Mouse (Mus musculus): ENCODE results near the gene Cldn7.
"Not testable (repeated sequence)": the region's sequence is repeated elsewhere in the genome, so short reads cannot be mapped to it uniquely, and the experiment has no call there.

Gene Cldn7

DNA sequence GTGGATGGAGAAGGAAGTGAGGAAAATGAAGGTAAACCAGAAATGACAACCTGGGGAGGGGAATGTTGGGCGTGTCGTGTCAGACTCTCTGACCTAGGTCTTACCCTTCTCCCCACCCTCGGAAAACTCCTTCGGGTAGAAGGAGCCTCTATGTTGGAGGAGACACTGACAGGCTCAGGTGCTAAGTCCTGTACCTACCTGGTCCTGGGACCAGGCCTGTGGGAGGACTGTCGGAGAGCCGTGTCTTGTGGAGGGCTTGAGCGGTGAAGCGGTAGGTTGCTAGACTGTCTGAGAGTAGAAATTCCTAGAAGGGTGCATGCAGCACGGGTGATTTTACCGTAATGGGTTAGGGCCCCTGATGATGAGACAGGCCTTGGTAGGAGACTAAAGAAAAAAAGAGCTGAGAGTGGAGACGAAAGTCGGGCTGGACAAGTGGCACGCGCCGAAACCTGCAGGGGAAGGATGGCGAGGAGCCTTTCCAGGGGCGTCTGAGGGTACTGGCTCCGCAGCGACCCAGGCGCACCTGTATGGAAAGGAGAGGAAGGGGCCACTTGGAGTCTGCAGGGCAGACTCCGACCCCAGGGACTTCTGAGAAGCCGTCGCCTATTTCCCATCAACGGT, at the start of gene Cldn7:
TSS of gene Cldn7 (plus strand) at position 130 of the 621 bp plus-strand sequence.
- DNase-seq, result no peak

DNA sequence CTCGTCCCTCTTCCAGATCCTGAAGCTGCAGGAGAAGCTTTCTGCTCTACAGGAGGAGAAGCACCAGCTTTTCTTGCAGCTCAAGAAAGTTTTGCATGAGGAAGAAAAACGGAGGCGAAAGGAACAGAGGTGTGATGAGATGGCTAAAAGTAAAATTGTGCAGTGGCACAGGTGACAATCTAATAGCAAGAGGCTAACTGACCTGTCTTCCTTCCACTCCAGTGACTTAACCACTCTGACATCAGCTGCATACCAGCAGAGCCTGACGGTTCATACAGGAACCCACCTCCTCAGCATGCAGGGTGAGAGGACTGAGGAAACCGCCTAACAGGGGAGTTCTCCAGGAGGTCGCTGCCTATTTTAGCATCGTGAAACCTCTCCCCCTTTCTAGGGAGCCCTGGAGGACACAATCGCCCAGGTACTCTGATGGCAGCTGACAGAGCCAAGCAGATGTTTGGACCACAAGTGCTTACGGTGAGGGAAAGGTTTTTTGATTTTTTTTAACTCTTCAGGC, 49.6 kb upstream of the Cldn7 start:
- DNase-seq, result no peak

DNA sequence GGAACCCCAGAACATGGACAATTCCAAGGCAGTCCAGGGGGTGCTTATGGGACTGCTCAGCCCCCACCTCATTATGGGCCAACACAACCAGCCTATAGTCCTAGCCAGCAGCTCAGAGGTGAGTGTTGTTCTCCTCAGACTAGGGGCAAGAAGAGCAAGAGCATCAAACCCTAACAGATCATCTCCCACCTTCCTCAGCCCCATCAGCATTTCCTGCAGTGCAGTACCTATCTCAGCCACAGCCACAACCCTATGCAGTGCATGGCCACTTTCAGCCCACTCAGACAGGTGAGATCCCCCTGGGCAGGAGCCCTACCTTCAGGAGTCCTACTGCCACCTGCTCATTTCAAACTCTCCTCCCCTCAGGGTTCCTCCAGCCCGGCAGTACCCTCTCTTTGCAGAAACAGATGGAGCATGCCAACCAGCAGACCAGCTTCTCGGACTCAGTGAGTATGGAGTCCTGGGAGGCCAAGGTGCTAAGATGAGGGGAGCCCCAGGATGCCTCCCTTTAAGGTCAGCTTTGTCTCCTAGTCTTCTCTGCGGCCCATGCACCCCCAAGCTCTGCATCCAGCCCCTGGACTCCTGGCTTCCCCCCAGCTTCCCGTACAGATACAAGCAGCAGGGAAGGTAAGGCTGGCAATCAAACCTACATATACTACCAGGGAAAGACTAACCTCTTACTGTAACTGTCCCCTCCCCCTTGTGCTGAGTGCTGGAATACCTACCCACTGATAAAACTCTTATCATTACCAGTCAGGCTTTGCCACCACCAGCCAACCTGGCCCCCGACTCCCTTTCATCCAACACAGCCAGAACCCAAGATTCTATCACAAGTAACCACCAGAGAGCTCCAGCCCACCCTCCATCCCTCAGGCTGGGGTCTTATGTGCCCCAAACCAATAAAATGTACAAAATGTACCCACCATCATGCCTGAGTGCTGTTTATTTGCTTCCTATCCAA, 48.6 kb upstream of the Cldn7 start:
- no peak for DNase-seq

DNA sequence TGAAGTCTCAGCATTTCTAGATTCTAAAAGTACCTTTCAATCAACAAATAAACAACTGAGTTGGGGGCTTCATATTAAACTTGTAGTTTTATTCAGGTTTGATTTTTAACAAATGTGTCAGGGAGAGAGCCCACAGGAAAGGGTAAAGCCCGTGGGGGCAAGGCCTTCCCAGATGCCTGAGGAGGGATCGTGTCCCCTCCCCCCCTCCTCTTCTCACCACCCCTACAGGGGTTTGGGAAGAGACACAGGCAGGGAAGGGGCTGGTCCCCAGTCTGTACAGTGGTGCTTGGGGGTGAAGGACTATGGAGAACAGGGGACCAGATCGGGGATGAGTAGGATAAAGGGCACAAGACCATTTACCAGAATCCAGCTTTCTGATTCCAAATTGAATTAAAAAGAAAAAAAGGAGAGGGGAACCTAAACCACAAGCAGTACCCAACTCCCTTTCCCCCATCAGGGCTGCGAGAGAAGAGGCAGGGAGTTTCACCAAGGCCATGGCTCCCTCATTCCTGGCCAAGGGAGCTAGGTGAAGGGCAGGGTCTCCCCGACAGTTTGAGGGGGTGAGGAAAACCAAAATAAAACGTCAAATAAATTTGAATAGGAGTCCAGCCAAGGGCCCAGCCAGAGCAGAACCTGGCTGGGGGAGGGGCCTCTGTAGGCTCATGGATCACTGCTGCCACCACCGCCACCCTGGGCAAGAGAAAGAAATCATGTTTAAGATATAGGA, 47.8 kb upstream of the Cldn7 start:
- not testable (repeated sequence) for DNase-seq

DNA sequence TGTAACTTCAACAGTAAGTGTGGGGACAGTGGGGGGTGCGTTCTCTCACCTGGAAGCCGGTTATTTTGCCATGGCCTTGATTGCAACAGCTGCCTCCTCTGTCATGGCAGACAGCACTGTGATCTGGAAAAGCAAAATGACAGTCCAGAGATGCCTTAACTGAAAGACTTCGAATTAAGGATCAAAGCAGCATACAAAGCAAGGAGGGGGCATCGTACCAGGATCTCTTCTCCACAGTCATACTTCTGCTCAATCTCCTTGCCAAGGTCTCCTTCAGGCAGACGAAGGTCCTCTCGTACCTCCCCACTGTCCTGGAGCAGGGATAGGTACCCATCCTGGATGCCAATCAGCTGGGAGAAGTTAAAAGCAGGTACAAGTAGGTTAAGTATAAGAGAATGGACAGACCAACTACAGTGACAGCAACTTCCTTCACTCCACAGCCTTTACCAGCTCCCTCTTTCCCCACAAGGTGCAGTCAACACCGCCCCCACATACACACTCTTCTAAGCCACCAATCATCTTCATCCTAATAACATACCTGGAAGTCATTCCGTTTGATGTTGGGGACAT, 47.1 kb upstream of the Cldn7 start:
- DNase-seq, result no peak

DNA sequence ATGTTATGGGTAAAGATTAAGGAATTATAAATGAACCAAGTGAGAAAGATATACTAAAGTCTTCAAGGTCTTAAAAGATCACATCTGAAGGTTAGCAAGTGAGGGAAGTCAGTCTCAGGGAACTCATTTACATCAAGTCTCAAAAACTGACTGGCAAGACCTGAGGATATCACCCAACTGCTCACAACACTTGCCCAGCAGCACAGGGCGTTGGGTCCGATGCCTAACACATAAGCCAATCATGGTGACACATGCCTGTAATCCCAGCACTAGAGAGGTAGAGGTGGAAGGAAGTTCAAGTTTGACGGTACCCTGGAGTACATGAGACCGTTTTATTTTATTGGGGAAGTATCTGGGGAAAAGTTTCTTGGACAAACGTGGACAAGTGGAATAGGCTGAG, 46.5 kb upstream of the Cldn7 start:
- no peak for DNase-seq

DNA sequence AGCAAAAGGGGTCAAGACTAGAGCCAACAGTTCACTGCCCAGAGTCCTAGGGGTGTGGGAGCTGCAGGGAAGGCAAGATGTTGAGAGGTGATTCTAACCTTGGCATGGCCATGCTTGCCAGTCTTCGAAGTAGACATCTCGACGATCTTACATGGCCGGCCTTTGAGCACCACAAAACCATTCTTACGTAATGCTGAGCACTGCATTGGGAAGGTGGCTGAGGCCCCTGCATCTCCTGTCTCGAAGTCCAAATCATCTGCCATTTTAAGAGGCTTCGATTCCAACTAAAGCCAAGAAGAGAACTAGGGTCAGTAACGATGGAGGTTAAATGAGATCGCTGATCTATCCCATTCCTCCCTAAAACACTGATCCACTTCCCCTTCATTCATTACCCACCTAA, 45.5 kb upstream of the Cldn7 start:
- DNase-seq, result no peak

DNA sequence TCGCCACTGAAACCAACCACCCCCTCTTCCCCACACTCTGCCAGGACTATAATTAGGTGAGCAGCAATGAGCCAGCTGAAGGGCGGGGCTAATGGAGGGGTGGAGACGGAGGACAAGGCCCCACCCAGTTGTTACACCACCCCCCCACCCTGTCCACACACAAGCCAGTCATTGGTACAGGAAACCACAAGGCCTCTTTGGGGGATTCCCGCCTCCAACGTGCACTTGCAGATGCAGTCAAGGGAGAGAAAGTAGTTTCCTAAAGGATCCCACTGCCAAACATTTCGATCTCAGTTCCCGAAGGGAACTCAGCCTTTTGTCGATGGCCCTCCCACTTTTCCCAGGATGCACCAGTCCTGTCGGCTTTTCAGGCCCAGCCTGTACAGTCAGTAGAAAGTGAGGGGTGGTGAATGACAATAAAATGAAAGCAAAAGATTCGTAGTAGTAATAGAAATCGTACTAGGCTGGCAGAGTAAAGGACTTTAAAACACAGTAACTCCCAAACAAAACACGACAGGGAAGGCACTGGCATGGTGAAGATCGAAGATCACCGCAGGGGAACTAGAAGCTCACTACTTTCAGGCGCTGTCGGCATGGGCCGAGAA, 44.8 kb upstream of the Cldn7 start:
- DNase-seq, result peak; percentile 90

DNA sequence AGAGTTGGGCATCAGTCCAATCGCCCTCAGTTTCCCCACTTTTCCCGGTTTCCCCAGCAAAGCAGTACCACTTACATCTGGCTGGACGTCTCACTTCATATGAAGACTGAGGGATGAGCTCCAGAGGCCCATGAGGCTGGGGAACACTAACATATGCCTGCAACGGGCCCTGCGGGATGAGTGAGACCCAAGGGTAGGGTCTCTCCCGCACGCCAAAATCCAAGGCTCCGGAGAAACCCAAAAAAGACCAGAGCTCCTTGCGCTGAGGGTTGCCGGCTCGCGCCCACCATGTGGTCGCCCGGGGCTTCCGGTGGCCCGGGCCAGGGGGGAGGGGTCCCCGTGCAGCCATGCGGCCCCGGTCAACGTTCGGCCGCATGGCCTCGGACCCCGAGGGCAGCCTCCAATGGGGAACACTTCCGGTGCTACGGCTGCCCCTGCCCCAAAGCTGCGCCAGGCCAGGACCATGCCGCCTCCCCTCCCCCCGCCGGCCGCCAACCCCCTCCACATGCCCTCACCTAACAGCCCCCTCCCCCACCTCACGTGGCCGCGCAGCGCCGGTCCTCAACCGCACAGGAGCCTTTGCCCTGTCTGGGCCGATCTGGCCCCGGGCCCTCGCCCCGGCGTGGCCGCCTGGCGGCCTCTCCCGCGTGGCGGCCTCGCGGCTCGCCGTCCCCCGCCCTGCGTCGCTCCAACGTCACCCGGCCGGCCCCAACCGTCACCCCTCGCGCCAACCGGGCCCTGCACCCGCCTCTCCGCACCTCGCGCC, 44.1 kb upstream of the Cldn7 start:
- DNase-seq, result peak; percentile 69

DNA sequence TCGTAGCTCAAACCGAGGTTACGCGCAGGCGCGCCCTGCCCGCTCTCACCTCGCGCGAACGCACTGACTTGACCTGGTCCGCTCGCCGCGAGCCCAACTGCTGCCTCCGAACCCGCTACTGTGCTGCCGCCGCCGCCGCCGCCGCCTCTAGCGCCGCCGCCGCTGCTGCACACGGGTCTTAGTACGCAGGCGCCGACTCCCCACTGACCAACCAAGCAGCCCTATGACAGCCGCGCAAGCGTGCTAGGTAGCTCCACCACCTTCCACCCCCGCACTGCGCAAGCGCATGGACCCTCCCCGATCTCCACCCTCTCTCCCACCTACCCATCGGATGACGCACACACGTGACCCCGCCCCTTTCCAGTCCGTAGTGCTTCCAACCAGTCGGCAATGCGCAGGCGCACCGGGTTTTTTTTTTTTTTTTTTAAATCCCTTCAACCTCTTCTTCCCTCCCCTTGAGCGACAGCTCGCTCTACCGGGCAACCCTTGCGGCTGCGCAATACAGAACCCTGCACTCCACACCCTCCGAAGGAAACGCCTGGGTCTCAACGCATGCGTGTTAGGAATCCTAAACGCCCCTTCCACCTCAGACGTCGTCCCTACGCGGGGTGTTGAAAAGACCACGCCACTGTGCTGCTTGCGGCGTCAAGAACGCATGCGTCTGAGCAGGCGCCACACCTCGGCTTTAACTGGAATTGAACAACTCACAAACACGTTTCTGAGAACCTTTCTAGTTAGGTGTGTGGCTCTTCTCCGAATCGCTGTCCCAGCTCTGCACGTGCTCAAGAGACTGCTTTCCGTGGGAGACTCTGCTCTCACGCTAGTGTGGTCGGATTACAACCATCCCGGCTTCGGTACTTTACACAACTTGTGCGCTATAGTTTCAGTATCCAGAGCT, 43.2 kb upstream of the Cldn7 start, which contains the start of gene Eif5a:
TSS of gene Eif5a (minus strand) at position 845 of the 898 bp plus-strand sequence.
- DNase-seq, result peak; percentile 100

DNA sequence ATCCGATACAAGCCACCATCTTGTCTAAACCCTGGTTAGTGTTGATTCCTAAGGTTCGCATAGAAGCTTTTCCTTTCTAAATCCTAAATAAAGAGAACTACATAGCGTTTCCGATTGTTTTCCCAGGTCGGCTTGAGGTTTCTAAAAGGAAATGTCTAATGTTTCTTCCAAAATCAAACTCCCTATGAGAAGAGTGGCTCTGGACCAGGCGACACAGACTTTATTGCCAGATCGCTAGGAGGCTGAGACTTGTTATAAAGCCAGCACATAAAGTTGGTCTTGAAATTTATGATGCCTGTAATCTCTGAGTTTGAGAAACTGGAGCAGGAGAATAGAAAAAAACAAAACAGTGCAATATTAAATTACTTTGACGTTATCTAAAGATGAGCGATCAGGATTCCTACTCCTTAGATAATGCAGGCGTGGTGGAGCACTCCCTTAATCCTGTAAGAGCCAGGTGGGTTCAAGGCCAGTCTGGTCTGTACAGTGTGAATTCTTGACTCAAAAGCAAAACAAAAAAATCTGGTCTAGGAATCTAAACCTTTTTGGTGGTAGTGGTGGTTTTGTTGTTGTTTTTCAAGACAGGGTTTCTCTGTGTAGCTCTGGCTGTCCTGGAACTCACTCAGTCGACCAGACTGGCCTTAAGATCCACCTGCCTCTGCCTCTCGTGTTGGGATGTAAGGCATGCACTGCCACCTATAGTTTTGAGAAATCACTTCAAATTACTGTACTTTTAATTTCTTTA, 42.4 kb upstream of the Cldn7 start:
- peak; percentile 42 for DNase-seq

DNA sequence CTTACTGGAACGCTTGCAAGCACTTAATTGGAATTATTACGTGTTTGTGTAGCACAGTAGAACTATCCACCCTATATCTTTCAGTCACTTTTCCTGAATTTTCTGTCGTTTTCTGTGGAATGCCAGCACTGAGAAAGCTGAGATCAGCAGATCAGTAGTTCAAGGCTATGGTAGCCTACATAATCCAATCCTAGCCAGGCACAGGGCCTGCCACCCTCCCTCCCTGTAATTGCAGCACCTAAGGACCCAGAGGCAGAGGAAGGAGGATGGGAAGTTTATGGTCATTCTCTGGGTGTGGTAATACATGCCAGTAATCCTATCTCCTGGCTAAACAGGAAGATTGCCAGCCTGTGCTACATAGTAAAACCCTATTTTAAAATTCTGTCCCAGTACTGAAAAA, 41.8 kb upstream of the Cldn7 start:
- DNase-seq, result no peak

DNA sequence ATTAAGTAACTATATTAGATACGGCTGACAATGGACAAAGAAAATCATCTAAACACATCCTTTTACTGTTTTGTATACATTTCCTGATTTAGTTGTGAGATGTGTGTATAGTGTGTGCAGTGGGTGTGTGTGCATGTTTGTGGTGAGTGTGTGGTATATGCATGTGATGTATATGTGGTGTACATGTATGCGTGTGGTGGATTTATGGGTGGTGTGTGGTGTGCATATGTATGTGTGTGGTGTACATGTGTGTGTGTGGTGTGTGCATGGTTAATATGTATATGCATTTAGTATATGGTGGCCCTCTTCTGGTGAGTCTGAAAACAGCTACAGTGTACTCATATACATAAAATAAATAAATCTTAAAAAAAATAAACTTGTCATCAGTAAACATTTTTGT, 37.1 kb upstream of the Cldn7 start:
- no peak for DNase-seq

DNA sequence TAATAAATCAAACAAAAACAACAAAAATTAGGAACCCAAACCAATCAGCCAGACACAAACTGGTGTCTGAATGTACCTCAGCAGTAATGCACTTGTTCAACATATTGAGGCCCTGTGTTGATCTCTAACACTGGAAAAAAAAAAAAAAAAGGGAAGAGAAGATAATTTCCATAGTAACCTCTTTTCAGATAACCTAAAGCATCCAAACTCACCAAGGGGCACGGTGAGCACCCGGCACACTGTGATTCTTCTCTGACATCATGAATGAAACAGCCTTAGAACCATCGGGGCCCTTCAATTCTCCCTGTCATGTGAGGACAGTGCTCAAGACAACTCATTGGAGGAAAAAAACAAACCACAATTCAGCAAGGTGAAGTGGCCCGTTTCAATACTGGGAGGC, 34.9 kb upstream of the Cldn7 start:
- DNase-seq, result no peak

DNA sequence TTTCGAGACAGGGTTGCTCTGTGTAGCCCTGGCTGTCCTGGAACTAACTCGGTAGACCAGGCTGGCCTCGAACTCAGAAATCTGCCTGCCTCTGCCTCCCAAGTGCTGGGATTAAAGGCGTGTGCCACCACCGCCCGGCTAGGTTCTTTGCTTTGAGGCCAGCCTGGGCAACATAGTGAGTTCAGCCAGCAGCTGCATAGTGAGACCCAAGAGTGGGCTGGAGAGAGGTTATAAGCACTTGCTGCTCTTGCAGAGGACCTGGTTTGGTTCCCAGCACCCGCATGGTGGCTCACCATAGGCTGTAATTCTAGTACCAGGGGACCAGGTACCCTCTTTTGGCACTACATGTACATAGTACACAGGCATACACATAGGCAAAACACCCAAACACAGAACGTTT, 34.4 kb upstream of the Cldn7 start:
- not testable (repeated sequence) for DNase-seq

DNA sequence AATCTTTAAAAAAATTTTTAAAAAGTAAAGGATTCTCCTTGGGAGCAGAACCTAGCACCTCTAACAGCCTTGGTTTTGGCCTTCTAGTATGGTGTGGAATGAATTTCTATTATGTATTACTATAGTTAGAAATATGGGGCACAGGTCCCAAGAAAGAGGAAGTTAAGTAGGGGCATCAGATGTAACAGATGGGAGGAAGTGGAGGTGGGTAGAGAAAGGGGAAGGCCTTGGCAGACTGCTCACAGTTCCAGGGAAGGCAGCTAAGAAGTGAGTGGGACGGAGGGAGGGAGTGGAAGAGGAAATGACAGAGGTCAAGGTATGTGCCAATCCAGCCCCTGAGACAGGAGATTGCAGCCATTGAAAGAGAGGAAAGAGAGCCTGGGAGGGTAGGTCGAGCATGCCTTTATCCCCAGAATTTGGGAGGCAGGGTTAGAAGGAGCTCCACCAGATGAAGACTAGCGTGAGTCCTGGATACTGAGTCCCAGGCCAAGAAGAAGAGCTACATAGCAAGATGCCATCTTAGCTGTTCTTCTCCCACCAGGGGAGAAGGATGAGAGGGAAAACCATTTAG, 33.5 kb upstream of the Cldn7 start:
- DNase-seq, result no peak

DNA sequence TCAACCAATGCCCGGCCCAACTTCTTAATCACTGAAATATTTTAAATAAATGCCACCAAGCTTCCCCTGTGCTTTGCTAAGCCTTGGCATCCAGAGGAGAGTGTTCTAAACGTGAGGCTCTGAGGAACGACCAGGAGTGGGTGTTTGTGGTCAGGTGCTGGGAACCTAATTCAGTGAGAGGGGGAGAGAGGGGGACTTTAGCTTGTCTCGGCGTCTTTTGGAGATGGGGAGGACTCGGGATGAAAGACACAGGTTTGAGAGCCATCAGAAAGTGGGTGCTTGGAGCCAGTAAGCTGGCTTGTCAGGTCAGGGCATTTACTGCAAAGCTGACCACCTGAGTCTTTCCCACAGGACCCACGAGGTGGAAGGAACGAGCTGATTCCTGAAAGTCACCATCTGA, 32.8 kb upstream of the Cldn7 start:
- DNase-seq, result no peak

DNA sequence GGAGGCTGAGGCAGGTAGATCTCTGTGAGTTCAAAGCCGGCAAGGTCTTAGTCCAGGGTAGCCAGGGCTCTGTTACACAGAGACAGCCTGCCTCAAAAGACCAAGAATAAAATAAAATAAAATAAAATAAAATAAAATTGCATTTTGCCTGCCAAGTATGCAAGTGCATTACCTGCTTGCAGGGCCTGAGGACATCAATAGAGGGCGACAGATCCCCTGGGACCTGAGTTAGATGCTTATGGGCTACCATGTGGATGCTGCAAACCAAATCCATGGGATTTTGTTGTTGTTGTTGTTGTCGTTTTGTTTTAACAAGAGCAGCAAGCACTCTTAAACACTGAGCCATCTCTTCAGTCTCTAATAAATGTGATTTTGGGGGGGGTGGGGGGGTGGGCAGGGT, 32.3 kb upstream of the Cldn7 start:
- no peak for DNase-seq

DNA sequence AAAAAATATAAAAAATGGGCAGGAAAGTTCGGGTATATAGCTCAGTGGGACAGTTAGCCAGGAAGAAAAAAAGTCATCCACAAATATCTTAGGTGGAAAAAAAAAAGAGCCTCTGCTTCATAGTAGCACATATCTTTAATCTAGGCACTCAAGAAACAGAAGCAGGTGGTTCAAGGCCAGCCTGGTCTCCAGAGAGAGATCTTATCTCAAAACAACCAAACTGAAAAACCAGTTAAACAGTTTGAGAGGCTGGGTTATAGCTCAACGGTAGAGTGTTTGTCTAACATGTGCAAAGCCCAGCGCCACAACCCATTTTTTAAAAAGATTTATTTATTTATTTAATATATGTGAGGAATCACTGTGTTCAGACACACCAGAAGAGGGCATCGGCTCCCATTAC, 31.5 kb upstream of the Cldn7 start:
- no peak for DNase-seq

DNA sequence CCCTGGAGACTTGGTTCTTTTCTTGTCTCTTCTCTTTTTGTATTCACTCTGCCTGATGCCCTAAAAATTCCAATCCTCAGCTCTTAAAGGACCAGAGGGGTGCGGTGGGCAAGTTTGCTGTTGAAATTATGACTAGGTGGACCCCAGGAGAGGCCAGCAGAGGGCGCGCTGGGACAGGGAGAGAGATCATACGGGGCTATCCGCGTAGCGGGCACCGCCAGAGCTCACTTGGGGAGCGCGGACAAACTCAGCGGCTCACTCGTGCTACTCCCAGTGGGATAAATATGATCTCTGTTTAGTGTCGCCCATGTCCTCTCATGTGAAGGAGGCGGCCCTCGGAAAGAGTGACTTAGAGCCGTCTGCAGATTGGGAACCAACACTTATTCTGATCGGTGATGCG, 30.4 kb upstream of the Cldn7 start:
- peak; percentile 90 for DNase-seq

Measured in kidney, adult 9 months (tissue).